Mouse (Mus musculus): ENCODE results near the gene Slx4ip.

Gene Slx4ip

GRCm38 (mm10) chr2:137093298-137093630 is 202.2 kb downstream of the Slx4ip start:
- in situ Hi-C loops (cut with MboI; ENCODE audit: unreplicated experiment in 2 of 2): no loop called here

- in situ Hi-C loops (cut with MboI; ENCODE audit: unreplicated experiment in 2 of 2): no loop called here
Observed at GRCm38 (mm10) chr2:137094301-137094700, 203.3 kb downstream of the Slx4ip start.

GRCm38 (mm10) chr2:137096981-137097460 is 206.0 kb downstream of the Slx4ip start:
- in situ Hi-C loops (cut with MboI; ENCODE audit: unreplicated experiment in 2 of 2): no loop called here

- in situ Hi-C loops (cut with MboI; ENCODE audit: unreplicated experiment in 2 of 2): no loop called here
Observed at GRCm38 (mm10) chr2:137098269-137099035, 207.4 kb downstream of the Slx4ip start.

GRCm38 (mm10) chr2:137099211-137099734 is 208.3 kb downstream of the Slx4ip start:
- in situ Hi-C loops (cut with MboI; ENCODE audit: unreplicated experiment in 2 of 2): no loop called here

GRCm38 (mm10) chr2:137101074-137101473 is 210.1 kb downstream of the Slx4ip start:
- in situ Hi-C loops (cut with MboI; ENCODE audit: unreplicated experiment in 2 of 2): no loop called here

- in situ Hi-C loops (cut with MboI; ENCODE audit: unreplicated experiment in 2 of 2): no loop called here
Observed at GRCm38 (mm10) chr2:137107203-137107602, 216.2 kb downstream of the Slx4ip start.

GRCm38 (mm10) chr2:137107946-137108345 is 216.9 kb downstream of the Slx4ip start:
- in situ Hi-C loops (cut with MboI; ENCODE audit: unreplicated experiment in 2 of 2): no loop called here

GRCm38 (mm10) chr2:137109321-137110213 is 218.5 kb downstream of the Slx4ip start:
- in situ Hi-C loops (cut with MboI; ENCODE audit: unreplicated experiment in 2 of 2): no loop called here

- in situ Hi-C loops (cut with MboI; ENCODE audit: unreplicated experiment in 2 of 2): no loop called here
Observed at GRCm38 (mm10) chr2:137110214-137110898, 219.3 kb downstream of the Slx4ip start.

- in situ Hi-C loops (cut with MboI; ENCODE audit: unreplicated experiment in 2 of 2): no loop called here
Observed at GRCm38 (mm10) chr2:137113288-137114061, 222.5 kb downstream of the Slx4ip start.

GRCm38 (mm10) chr2:137114248-137115096 is 223.5 kb downstream of the Slx4ip start:
- in situ Hi-C loops (cut with MboI; ENCODE audit: unreplicated experiment in 2 of 2): no loop called here

- in situ Hi-C loops (cut with MboI; ENCODE audit: unreplicated experiment in 2 of 2): no loop called here
Observed at GRCm38 (mm10) chr2:137115241-137116024, 224.4 kb downstream of the Slx4ip start.

GRCm38 (mm10) chr2:137116025-137116674 is 225.1 kb downstream of the Slx4ip start, which contains the start of gene Jag1:
Gene Jag1 (minus strand): TSS chr2:137116644.
- in situ Hi-C loops (cut with MboI; ENCODE audit: unreplicated experiment in 2 of 2): no loop called here

GRCm38 (mm10) chr2:137116675-137117320 is 225.8 kb downstream of the Slx4ip start:
- in situ Hi-C loops (cut with MboI; ENCODE audit: unreplicated experiment in 2 of 2): no loop called here

GRCm38 (mm10) chr2:137117321-137117690 is 226.3 kb downstream of the Slx4ip start:
- in situ Hi-C loops (cut with MboI; ENCODE audit: unreplicated experiment in 2 of 2): no loop called here
